Mouse (Mus musculus) myocyte (in vitro differentiated cells): ENCODE data around the gene Vamp9.

Experiments
- POLR2A ChIP-seq: IDR thresholded peaks from one replicate; pipeline ENCODE4 v1.6.1; 2011; ENCODE audit warnings: low read depth, mild to moderate bottlenecking, control low read depth, moderate library complexity; ENCODE audit not compliant: insufficient read length
- USF1 ChIP-seq: IDR thresholded peaks from one replicate; pipeline ENCODE4 v1.6.1; 2011; ENCODE audit warnings: low read depth, mild to moderate bottlenecking, control low read depth, moderate library complexity

DNA sequence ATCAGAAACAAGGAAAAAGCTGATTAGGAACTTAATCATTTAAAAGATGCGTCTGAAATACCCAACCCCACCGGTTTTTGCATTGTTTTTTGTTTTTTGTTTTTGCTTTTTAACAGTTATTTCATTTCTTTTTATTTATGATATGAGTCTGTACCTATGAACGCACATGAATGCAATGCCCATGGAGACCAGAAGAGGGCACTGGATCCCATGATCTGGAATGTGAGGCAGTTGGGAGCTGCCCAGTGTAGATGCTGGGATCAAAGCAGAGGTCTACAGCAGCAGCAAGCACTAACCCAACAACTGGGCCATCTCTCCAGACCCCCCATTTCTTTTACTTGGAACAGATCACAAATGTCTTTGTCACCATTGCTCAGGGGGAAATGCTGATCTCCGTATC lies 21.9 kb downstream of the Vamp9 start:
- TF ChIP-seq USF1 = no peak
- no peak for TF ChIP-seq POLR2A
